Mouse (Mus musculus) brain, embryonic 14.5 days (tissue): ENCODE measurements around the gene Nme7.

ENCODE experiments used
- CTCF ChIP-seq: fragments of 200-500 bp; IDR thresholded peaks from 2 replicates; pipeline ENCODE4 v1.5.1; 2012; ENCODE audit warnings: inconsistent platforms, mild to moderate bottlenecking, moderate library complexity, borderline replicate concordance; ENCODE audit not compliant: insufficient read depth, insufficient read length; ENCODE audit errors: extremely low read depth
- POLR2A ChIP-seq: fragments of 200-500 bp; IDR thresholded peaks from 2 replicates; pipeline ENCODE4 v1.6.1; 2012; ENCODE audit warnings: mild to moderate bottlenecking, inconsistent platforms, borderline replicate concordance; ENCODE audit not compliant: poor library complexity, insufficient read depth, insufficient read length, severe bottlenecking; ENCODE audit errors: extremely low read depth

- TF ChIP-seq CTCF (no peak), POLR2A (no peak)
Measured at GRCm38 (mm10) chr1:164440708-164441407, 136.9 kb downstream of the Nme7 start.
